Mouse (Mus musculus): ENCODE data around the gene Slc35a1. TPM values are rescaled to one million over a fixed set of nuclear protein-coding genes. Genes with fewer than 3 reads are reported as not detected.
A peak's percentile ranks its signal among the peaks of the same experiment; 100 is the strongest.
"Not testable (repeated sequence)": the region's sequence is repeated elsewhere in the genome, so short reads cannot be mapped to it uniquely, and the experiment has no call there.

Gene Slc35a1
- polyA plus RNA-seq (2015; fragmentation: Nextera tagmentation; extraction: Ambion mirVana) = 36.5 and 45.6 TPM in 2 replicates

GRCm38 (mm10) chr4:34686874-34687567 is at the start of gene Slc35a1:
Gene Slc35a1, minus strand, starts transcription at chr4:34687438.
- peak within 1 kb of the TSS; percentile 90 for H3K27ac ChIP-seq
- no peaks in the 10 kb centered on the region for H3K9me3 ChIP-seq (replicated peaks)
- H3K4me1 ChIP-seq (replicated peaks) = 0 out of 2 replicates have a peak, but pooled peaks cover 2% of the 10 kb centered on the region
- peak; percentile 94 for ATAC-seq (replicated peaks; ENCODE audit: insufficient number of reproducible peaks, insufficient read depth, low FRiP score, low read depth)
- under 1% methylated on average over 65 of the region's 65 CpGs for WGBS
- H3K27me3 ChIP-seq = no peaks in the 10 kb centered on the region
- peak within 1 kb of the TSS; percentile 66 for H3K4me2 ChIP-seq
- peak within 1 kb of the TSS; percentile 81 for H3K9ac ChIP-seq
- peak within 1 kb of the TSS; percentile 70 for H3K4me3 ChIP-seq
- peaks cover 5% of the 10 kb centered on the region; the same call in 1 of the 2 replicates for H3K36me3 ChIP-seq

GRCm38 (mm10) chr4:34734461-34734860 is 47.2 kb upstream of the Slc35a1 start:
- no peaks in the 10 kb centered on the region for H3K9me3 ChIP-seq (replicated peaks)
- no peaks in the 10 kb centered on the region for H3K36me3 ChIP-seq
- H3K4me2 ChIP-seq = no peak overlapping the region
- peaks cover 7% of the 10 kb centered on the region for H3K4me1 ChIP-seq (replicated peaks)
- 67% methylated on average over 3 of the region's 3 CpGs for WGBS
- H3K27me3 ChIP-seq = 0 out of 2 replicates have a peak, but pooled peaks cover 3% of the 10 kb centered on the region
- ATAC-seq (replicated peaks; ENCODE audit: insufficient number of reproducible peaks, insufficient read depth, low FRiP score, low read depth) = no peak
- no peak overlapping the region for H3K9ac ChIP-seq
- H3K4me3 ChIP-seq = no peak overlapping the region
- H3K27ac ChIP-seq = no peak overlapping the region

- H3K27ac ChIP-seq; H3K9me3 ChIP-seq (replicated peaks); H3K27me3 ChIP-seq; ATAC-seq (replicated peaks; ENCODE audit: insufficient number of reproducible peaks, insufficient read depth, low FRiP score, low read depth); H3K4me1 ChIP-seq (replicated peaks); H3K4me3 ChIP-seq; H3K9ac ChIP-seq; H3K4me2 ChIP-seq; H3K36me3 ChIP-seq: not testable (repeated sequence)
- 21% methylated on average over 2 of the region's 2 CpGs for WGBS
These were observed 46.2 kb upstream of the Slc35a1 start for GRCm38 (mm10) chr4:34733415-34733814.

GRCm38 (mm10) chr4:34729851-34730341 is 42.7 kb upstream of the Slc35a1 start, which contains the start of gene Cfap206:
Gene Cfap206, minus strand, starts transcription at chr4:34730206.
- Histone ChIP-seq H3K9me3 (replicated peaks) (no peaks in the 10 kb centered on the region), H3K4me3 (peak within 1 kb of the TSS; percentile 60), H3K4me2 (peak within 1 kb of the TSS; percentile 95), H3K9ac (peak within 1 kb of the TSS; percentile 49; the same call in 1 of the 2 replicates), H3K27ac (no peak within 1 kb of the TSS), H3K27me3 (0 out of 2 replicates have a peak, but pooled peaks cover 3% of the 10 kb centered on the region), H3K4me1 (replicated peaks) (peaks cover 7% of the 10 kb centered on the region), H3K36me3 (no peaks in the 10 kb centered on the region)
- peak; percentile 90 for ATAC-seq (replicated peaks; ENCODE audit: insufficient number of reproducible peaks, insufficient read depth, low FRiP score, low read depth)
- WGBS = under 1% methylated on average over 38 of the region's 38 CpGs

- H3K9me3 ChIP-seq (replicated peaks); H3K9ac ChIP-seq; H3K4me2 ChIP-seq; ATAC-seq (replicated peaks; ENCODE audit: insufficient number of reproducible peaks, insufficient read depth, low FRiP score, low read depth); H3K27ac ChIP-seq; H3K4me1 ChIP-seq (replicated peaks); H3K27me3 ChIP-seq; H3K4me3 ChIP-seq; H3K36me3 ChIP-seq: not testable (repeated sequence)
- WGBS = 86% methylated on average over 3 of the region's 3 CpGs
These were observed 38.5 kb upstream of the Slc35a1 start for GRCm38 (mm10) chr4:34725710-34726109.

GRCm38 (mm10) chr4:34724306-34724705 is 37.1 kb upstream of the Slc35a1 start:
- no peak for ATAC-seq (replicated peaks; ENCODE audit: insufficient number of reproducible peaks, insufficient read depth, low FRiP score, low read depth)

GRCm38 (mm10) chr4:34723186-34723585 is 35.9 kb upstream of the Slc35a1 start:
- Histone ChIP-seq H3K9me3 (replicated peaks) (no peaks in the 10 kb centered on the region), H3K4me1 (replicated peaks) (no peaks in the 10 kb centered on the region), H3K27me3 (no peaks in the 10 kb centered on the region), H3K36me3 (no peaks in the 10 kb centered on the region), H3K27ac (no peak overlapping the region), H3K4me2 (no peak overlapping the region), H3K9ac (no peak overlapping the region), H3K4me3 (no peak overlapping the region)
- no peak for ATAC-seq (replicated peaks; ENCODE audit: insufficient number of reproducible peaks, insufficient read depth, low FRiP score, low read depth)
- WGBS = 62% methylated on average over 4 of the region's 4 CpGs

More at GRCm38 (mm10) chr4:34724306-34724705, 37.1 kb upstream of the Slc35a1 start:
- no peaks in the 10 kb centered on the region for H3K36me3 ChIP-seq
- H3K9ac ChIP-seq = no peak overlapping the region
- 65% methylated on average over 4 of the region's 4 CpGs for WGBS
- H3K4me2 ChIP-seq = no peak overlapping the region
- H3K4me1 ChIP-seq (replicated peaks) = no peaks in the 10 kb centered on the region
- H3K9me3 ChIP-seq (replicated peaks) = no peaks in the 10 kb centered on the region
- no peak overlapping the region for H3K4me3 ChIP-seq
- no peak overlapping the region for H3K27ac ChIP-seq
- H3K27me3 ChIP-seq = no peaks in the 10 kb centered on the region

- no peak overlapping the region for H3K4me2 ChIP-seq
- no peaks in the 10 kb centered on the region for H3K4me1 ChIP-seq (replicated peaks)
- H3K27me3 ChIP-seq = no peaks in the 10 kb centered on the region
- no peaks in the 10 kb centered on the region for H3K9me3 ChIP-seq (replicated peaks)
- no peaks in the 10 kb centered on the region for H3K36me3 ChIP-seq
- H3K4me3 ChIP-seq = no peak overlapping the region
- WGBS = 84% methylated on average over 7 of the region's 7 CpGs
- no peak overlapping the region for H3K9ac ChIP-seq
- ATAC-seq (replicated peaks; ENCODE audit: insufficient number of reproducible peaks, insufficient read depth, low FRiP score, low read depth) = no peak
- no peak overlapping the region for H3K27ac ChIP-seq
These were observed 33.1 kb upstream of the Slc35a1 start for GRCm38 (mm10) chr4:34720127-34720895.

GRCm38 (mm10) chr4:34719421-34719820 is 32.2 kb upstream of the Slc35a1 start:
- no peak for ATAC-seq (replicated peaks; ENCODE audit: insufficient number of reproducible peaks, insufficient read depth, low FRiP score, low read depth)
- Histone ChIP-seq H3K4me3 (no peak overlapping the region), H3K4me2 (no peak overlapping the region), H3K27me3 (no peaks in the 10 kb centered on the region), H3K27ac (no peak overlapping the region), H3K9ac (no peak overlapping the region), H3K4me1 (replicated peaks) (no peaks in the 10 kb centered on the region), H3K9me3 (replicated peaks) (no peaks in the 10 kb centered on the region), H3K36me3 (no peaks in the 10 kb centered on the region)
- WGBS = 91% methylated on average over 12 of the region's 12 CpGs

- no peak for ATAC-seq (replicated peaks; ENCODE audit: insufficient number of reproducible peaks, insufficient read depth, low FRiP score, low read depth)
- Histone ChIP-seq H3K27ac (no peak overlapping the region), H3K9ac (no peak overlapping the region), H3K27me3 (no peaks in the 10 kb centered on the region), H3K4me3 (no peak overlapping the region), H3K4me2 (no peak overlapping the region), H3K9me3 (replicated peaks) (no peaks in the 10 kb centered on the region), H3K36me3 (no peaks in the 10 kb centered on the region), H3K4me1 (replicated peaks) (no peaks in the 10 kb centered on the region)
- WGBS = 88% methylated on average over 1 of the region's 1 CpGs
These were observed 27.8 kb upstream of the Slc35a1 start for GRCm38 (mm10) chr4:34715062-34715461.

- WGBS = 42% methylated on average over 3 of the region's 3 CpGs
- no peak for ATAC-seq (replicated peaks; ENCODE audit: insufficient number of reproducible peaks, insufficient read depth, low FRiP score, low read depth)
- H3K27ac ChIP-seq = no peak overlapping the region
These were observed 20.9 kb upstream of the Slc35a1 start for GRCm38 (mm10) chr4:34708127-34708526.

More at GRCm38 (mm10) chr4:34708127-34708526, 20.9 kb upstream of the Slc35a1 start:
- H3K4me2 ChIP-seq = no peak overlapping the region
- no peak overlapping the region for H3K9ac ChIP-seq
- H3K4me1 ChIP-seq (replicated peaks) = no peaks in the 10 kb centered on the region
- no peaks in the 10 kb centered on the region for H3K27me3 ChIP-seq
- no peaks in the 10 kb centered on the region for H3K36me3 ChIP-seq
- no peaks in the 10 kb centered on the region for H3K9me3 ChIP-seq (replicated peaks)
- no peak overlapping the region for H3K4me3 ChIP-seq

Measured in heart, embryonic 15.5 days (tissue).